Mouse (Mus musculus): ENCODE measurements around the gene Gm10799. TPM values are rescaled to one million over a fixed set of nuclear protein-coding genes. Genes with fewer than 3 reads are reported as not detected.
A peak's percentile ranks its signal among the peaks of the same experiment; 100 is the strongest.
"Not testable (repeated sequence)": the region's sequence is repeated elsewhere in the genome, so short reads cannot be mapped to it uniquely, and the experiment has no call there.

The Gm10799 gene
- polyA plus RNA-seq (2015; fragmentation: Nextera tagmentation; extraction: Ambion mirVana): not detected in 2 replicates

GRCm38 (mm10) chr2:104068450-104068849 is at the start of gene Gm10799:
Gene Gm10799 (minus strand): TSS chr2:104068550.
- H3K36me3 ChIP-seq (ENCODE audit: control insufficient read depth, insufficient read depth, low read length); H3K27me3 ChIP-seq (replicated peaks; ENCODE audit: control insufficient read depth, insufficient read depth, low read length); H3K9ac ChIP-seq (ENCODE audit: low read depth, low read length); H3K4me1 ChIP-seq (ENCODE audit: control insufficient read depth, insufficient read depth, low read length); H3K27ac ChIP-seq (ENCODE audit: low read length); ATAC-seq; H3K9me3 ChIP-seq (ENCODE audit: control insufficient read depth, low read length); H3K4me2 ChIP-seq (ENCODE audit: low read depth, low read length); H3K4me3 ChIP-seq (ENCODE audit: low read length): not testable (repeated sequence)
- WGBS: 83% methylated on average over 7 of the region's 7 CpGs

GRCm38 (mm10) chr2:104117173-104117572 is 48.8 kb upstream of the Gm10799 start:
- not testable (repeated sequence) for H3K9ac ChIP-seq (ENCODE audit: low read depth, low read length); H3K36me3 ChIP-seq (ENCODE audit: control insufficient read depth, insufficient read depth, low read length); H3K9me3 ChIP-seq (ENCODE audit: control insufficient read depth, low read length); H3K27ac ChIP-seq (ENCODE audit: low read length); ATAC-seq; H3K4me2 ChIP-seq (ENCODE audit: low read depth, low read length); H3K27me3 ChIP-seq (replicated peaks; ENCODE audit: control insufficient read depth, insufficient read depth, low read length); H3K4me3 ChIP-seq (ENCODE audit: low read length)
- H3K4me1 ChIP-seq (ENCODE audit: control insufficient read depth, insufficient read depth, low read length): peaks cover 13% of the 10 kb centered on the region

GRCm38 (mm10) chr2:104114898-104115297 is 46.5 kb upstream of the Gm10799 start:
- Histone ChIP-seq H3K27me3 (replicated peaks; ENCODE audit: control insufficient read depth, insufficient read depth, low read length) (no peaks in the 10 kb centered on the region), H3K4me2 (ENCODE audit: low read depth, low read length) (no peak overlapping the region), H3K9me3 (ENCODE audit: control insufficient read depth, low read length) (no peaks in the 10 kb centered on the region), H3K9ac (ENCODE audit: low read depth, low read length) (no peak overlapping the region), H3K36me3 (ENCODE audit: control insufficient read depth, insufficient read depth, low read length) (no peaks in the 10 kb centered on the region), H3K4me1 (ENCODE audit: control insufficient read depth, insufficient read depth, low read length) (peaks cover 6% of the 10 kb centered on the region), H3K4me3 (ENCODE audit: low read length) (no peak overlapping the region), H3K27ac (ENCODE audit: low read length) (no peak overlapping the region)
- WGBS: 84% methylated on average over 3 of the region's 3 CpGs
- no peak for ATAC-seq

- not testable (repeated sequence) for H3K9ac ChIP-seq (ENCODE audit: low read depth, low read length)
Observed at GRCm38 (mm10) chr2:104113563-104113962, 45.2 kb upstream of the Gm10799 start.

GRCm38 (mm10) chr2:104111170-104111797 is 42.9 kb upstream of the Gm10799 start:
- not testable (repeated sequence) for H3K27me3 ChIP-seq (replicated peaks; ENCODE audit: control insufficient read depth, insufficient read depth, low read length); H3K9me3 ChIP-seq (ENCODE audit: control insufficient read depth, low read length); H3K9ac ChIP-seq (ENCODE audit: low read depth, low read length); H3K36me3 ChIP-seq (ENCODE audit: control insufficient read depth, insufficient read depth, low read length); H3K27ac ChIP-seq (ENCODE audit: low read length); H3K4me1 ChIP-seq (ENCODE audit: control insufficient read depth, insufficient read depth, low read length); H3K4me2 ChIP-seq (ENCODE audit: low read depth, low read length); H3K4me3 ChIP-seq (ENCODE audit: low read length)
- ATAC-seq: peak; percentile 84
- WGBS: no CpG with 5 or more reads among the region's 1 CpGs

More at GRCm38 (mm10) chr2:104113563-104113962, 45.2 kb upstream of the Gm10799 start:
- H3K36me3 ChIP-seq (ENCODE audit: control insufficient read depth, insufficient read depth, low read length); H3K4me3 ChIP-seq (ENCODE audit: low read length); H3K9me3 ChIP-seq (ENCODE audit: control insufficient read depth, low read length); H3K4me2 ChIP-seq (ENCODE audit: low read depth, low read length); H3K27ac ChIP-seq (ENCODE audit: low read length); H3K27me3 ChIP-seq (replicated peaks; ENCODE audit: control insufficient read depth, insufficient read depth, low read length); H3K4me1 ChIP-seq (ENCODE audit: control insufficient read depth, insufficient read depth, low read length); ATAC-seq: not testable (repeated sequence)

GRCm38 (mm10) chr2:104110031-104110430 is 41.7 kb upstream of the Gm10799 start:
- H3K4me1 ChIP-seq (ENCODE audit: control insufficient read depth, insufficient read depth, low read length): peaks cover 5% of the 10 kb centered on the region; the same call in 1 of the 2 replicates
- H3K4me3 ChIP-seq (ENCODE audit: low read length): no peak overlapping the region
- H3K9me3 ChIP-seq (ENCODE audit: control insufficient read depth, low read length): no peaks in the 10 kb centered on the region
- H3K36me3 ChIP-seq (ENCODE audit: control insufficient read depth, insufficient read depth, low read length): no peaks in the 10 kb centered on the region
- no peak overlapping the region for H3K27ac ChIP-seq (ENCODE audit: low read length)
- H3K9ac ChIP-seq (ENCODE audit: low read depth, low read length): no peak overlapping the region
- no peak for ATAC-seq
- whole genome bisulfite sequencing: 76% methylated on average over 4 of the region's 4 CpGs
- no peaks in the 10 kb centered on the region for H3K27me3 ChIP-seq (replicated peaks; ENCODE audit: control insufficient read depth, insufficient read depth, low read length)
- H3K4me2 ChIP-seq (ENCODE audit: low read depth, low read length): no peak overlapping the region

GRCm38 (mm10) chr2:104109528-104109927 is 41.2 kb upstream of the Gm10799 start:
- no peak overlapping the region for H3K4me2 ChIP-seq (ENCODE audit: low read depth, low read length)
- no peak overlapping the region for H3K9ac ChIP-seq (ENCODE audit: low read depth, low read length)
- H3K9me3 ChIP-seq (ENCODE audit: control insufficient read depth, low read length): no peaks in the 10 kb centered on the region
- H3K27me3 ChIP-seq (replicated peaks; ENCODE audit: control insufficient read depth, insufficient read depth, low read length): no peaks in the 10 kb centered on the region
- peaks cover 5% of the 10 kb centered on the region; the same call in 1 of the 2 replicates for H3K4me1 ChIP-seq (ENCODE audit: control insufficient read depth, insufficient read depth, low read length)
- H3K4me3 ChIP-seq (ENCODE audit: low read length): no peak overlapping the region
- H3K36me3 ChIP-seq (ENCODE audit: control insufficient read depth, insufficient read depth, low read length): no peaks in the 10 kb centered on the region
- ATAC-seq: peak; percentile 64
- H3K27ac ChIP-seq (ENCODE audit: low read length): peak overlapping the region; percentile 20; the same call in 1 of the 2 replicates
- WGBS: 63% methylated on average over 2 of the region's 2 CpGs

GRCm38 (mm10) chr2:104109021-104109420 is 40.7 kb upstream of the Gm10799 start:
- WGBS: 82% methylated on average over 2 of the region's 2 CpGs
- H3K27ac ChIP-seq (ENCODE audit: low read length); H3K9ac ChIP-seq (ENCODE audit: low read depth, low read length): not testable (repeated sequence)

GRCm38 (mm10) chr2:104104800-104105199 is 36.5 kb upstream of the Gm10799 start:
- WGBS: 89% methylated on average over 6 of the region's 6 CpGs
- Histone ChIP-seq H3K36me3 (ENCODE audit: control insufficient read depth, insufficient read depth, low read length) (no peaks in the 10 kb centered on the region), H3K4me2 (ENCODE audit: low read depth, low read length) (no peak overlapping the region)

More at GRCm38 (mm10) chr2:104109021-104109420, 40.7 kb upstream of the Gm10799 start:
- not testable (repeated sequence) for H3K4me3 ChIP-seq (ENCODE audit: low read length); H3K4me1 ChIP-seq (ENCODE audit: control insufficient read depth, insufficient read depth, low read length); H3K9me3 ChIP-seq (ENCODE audit: control insufficient read depth, low read length); ATAC-seq; H3K36me3 ChIP-seq (ENCODE audit: control insufficient read depth, insufficient read depth, low read length); H3K4me2 ChIP-seq (ENCODE audit: low read depth, low read length); H3K27me3 ChIP-seq (replicated peaks; ENCODE audit: control insufficient read depth, insufficient read depth, low read length)

GRCm38 (mm10) chr2:104099946-104100345 is 31.6 kb upstream of the Gm10799 start:
- Histone ChIP-seq H3K4me3 (ENCODE audit: low read length) (no peak overlapping the region), H3K9me3 (ENCODE audit: control insufficient read depth, low read length) (no peaks in the 10 kb centered on the region), H3K4me1 (ENCODE audit: control insufficient read depth, insufficient read depth, low read length) (peaks cover 2% of the 10 kb centered on the region; the same call in 1 of the 2 replicates), H3K36me3 (ENCODE audit: control insufficient read depth, insufficient read depth, low read length) (no peaks in the 10 kb centered on the region), H3K4me2 (ENCODE audit: low read depth, low read length) (no peak overlapping the region), H3K9ac (ENCODE audit: low read depth, low read length) (no peak overlapping the region), H3K27ac (ENCODE audit: low read length) (no peak overlapping the region), H3K27me3 (replicated peaks; ENCODE audit: control insufficient read depth, insufficient read depth, low read length) (no peaks in the 10 kb centered on the region)
- WGBS: 73% methylated on average over 1 of the region's 1 CpGs
- ATAC-seq: no peak

More at GRCm38 (mm10) chr2:104104800-104105199, 36.5 kb upstream of the Gm10799 start:
- Histone ChIP-seq H3K9ac (ENCODE audit: low read depth, low read length) (no peak overlapping the region), H3K27ac (ENCODE audit: low read length) (no peak overlapping the region), H3K9me3 (ENCODE audit: control insufficient read depth, low read length) (no peaks in the 10 kb centered on the region), H3K4me1 (ENCODE audit: control insufficient read depth, insufficient read depth, low read length) (peaks cover 4% of the 10 kb centered on the region; the same call in 1 of the 2 replicates), H3K27me3 (replicated peaks; ENCODE audit: control insufficient read depth, insufficient read depth, low read length) (no peaks in the 10 kb centered on the region), H3K4me3 (ENCODE audit: low read length) (no peak overlapping the region)
- no peak for ATAC-seq
